Mouse (Mus musculus) G1E (cell line): Measurements from ENCODE around the gene Sec16a. TPM values are rescaled to one million over a fixed set of nuclear protein-coding genes. Genes with fewer than 3 reads are reported as not detected.

Experiments
- ATAC-seq: 2 replicates; pipeline ENCODE4 v1.8.0; 2016; ENCODE audit warnings: mild to moderate bottlenecking; ENCODE audit not compliant: insufficient number of reproducible peaks, poor library complexity, low FRiP score, severe bottlenecking; ENCODE audit errors: extremely low read depth
- DNase-seq: peaks from one replicate; pipeline ENCODE4 v3.0.0; 2012; ENCODE audit warnings: low spot score
- H3K27me3 ChIP-seq: 2 replicates; pipeline ENCODE4 v1.6.1; 2012; ENCODE audit warnings: mild to moderate bottlenecking, low read length, inconsistent platforms; ENCODE audit not compliant: insufficient read depth
- H3K36me3 ChIP-seq: replicated peaks from 2 replicates; pipeline ENCODE3; 2012; ENCODE audit warnings: mild to moderate bottlenecking, inconsistent platforms
- H3K4me1 ChIP-seq: 2 replicates; pipeline ENCODE4 v1.6.1; 2012; ENCODE audit warnings: low read depth, low read length, inconsistent platforms, mixed read lengths; ENCODE audit not compliant: insufficient read depth
- H3K4me3 ChIP-seq: 2 replicates; pipeline ENCODE4 v1.5.1; 2012; ENCODE audit warnings: low read depth, mild to moderate bottlenecking, inconsistent platforms, low read length, moderate library complexity, mixed read lengths
- H3K9me3 ChIP-seq: replicated peaks from 2 replicates; pipeline ENCODE4 v1.6.1; 2012; ENCODE audit warnings: inconsistent platforms
- CTCF ChIP-seq: IDR thresholded peaks from 2 replicates; pipeline ENCODE4 v1.5.1; 2012; ENCODE audit warnings: low read depth, low read length, inconsistent platforms, mixed read lengths
- GATA1 ChIP-seq: IDR thresholded peaks from 2 replicates; pipeline ENCODE4 v1.6.1; 2012; ENCODE audit warnings: borderline replicate concordance, low read length, inconsistent platforms, mixed read lengths
- GATA2 ChIP-seq: IDR thresholded peaks from 2 replicates; pipeline ENCODE4 v1.6.1; 2012; ENCODE audit warnings: low read depth, low read length, inconsistent platforms, borderline replicate concordance
- POLR2AphosphoS5 ChIP-seq: IDR thresholded peaks from 2 replicates; pipeline ENCODE4 v1.6.1; 2012; ENCODE audit warnings: low read depth, low read length, inconsistent platforms; ENCODE audit not compliant: insufficient replicate concordance
- TAL1 ChIP-seq: conservative IDR thresholded peaks from 2 replicates; pipeline ENCODE4 v1.6.1; 2012; ENCODE audit warnings: low read depth, low read length, inconsistent platforms, mixed read lengths
- polyA plus RNA-seq: library from polyadenylated mRNA; stranded (reverse); fragments of >175 nt; gene quantifications from 2 replicates; pipeline ENCODE4 v1.2.3, GENCODE M21; 2012
- total RNA-seq, 2 experiments: library from RNA; stranded (forward) in 1 of 2; stranded (reverse) in 1 of 2; fragments of 200-1000 nt in 1 of 2; fragments of >200 nt in 1 of 2; fragmentation: Nextera tagmentation in 1 of 2; gene quantifications; 2 replicates each; pipeline ENCODE4 v1.2.3; 2014 to 2017

Gene Sec16a
- total and polyA plus RNA-seq, 3 experiments, result 34.4 to 83.5 (median 37.8) TPM

- ATAC-seq (no peak), DNase-seq (no peak)
- H3K4me3 ChIP-seq, result no peak overlapping the region
- TF ChIP-seq GATA1, result no peak
- no peak for TF ChIP-seq POLR2AphosphoS5
- no peak for TF ChIP-seq TAL1
- no peak for TF ChIP-seq CTCF
- TF ChIP-seq GATA2, result no peak
- peaks cover 84% of the 10 kb centered on the region for H3K36me3 ChIP-seq
- H3K9me3 ChIP-seq, result no peaks in the 10 kb centered on the region
- H3K27me3 ChIP-seq, result no peaks in the 10 kb centered on the region
- H3K4me1 ChIP-seq, result peaks cover 39% of the 10 kb centered on the region
These were observed 6.6 kb downstream of the Sec16a start for GRCm38 (mm10) chr2:26438373-26438772.

- H3K27me3 ChIP-seq, result no peaks in the 10 kb centered on the region
- DNase-seq (no peak), ATAC-seq (no peak)
- no peak for TF ChIP-seq GATA2
- TF ChIP-seq CTCF, result no peak
- TF ChIP-seq GATA1, result no peak
- TF ChIP-seq POLR2AphosphoS5, result no peak
- no peak for TF ChIP-seq TAL1
- H3K36me3 ChIP-seq, result peaks cover 94% of the 10 kb centered on the region
- H3K4me3 ChIP-seq, result no peak overlapping the region
- no peaks in the 10 kb centered on the region for H3K9me3 ChIP-seq
- peaks cover 32% of the 10 kb centered on the region for H3K4me1 ChIP-seq
These were observed 7.8 kb downstream of the Sec16a start for GRCm38 (mm10) chr2:26437221-26437620.

- H3K36me3 ChIP-seq, result peaks cover 94% of the 10 kb centered on the region
These were observed 10.0 kb downstream of the Sec16a start for GRCm38 (mm10) chr2:26434791-26435572.

DNA sequence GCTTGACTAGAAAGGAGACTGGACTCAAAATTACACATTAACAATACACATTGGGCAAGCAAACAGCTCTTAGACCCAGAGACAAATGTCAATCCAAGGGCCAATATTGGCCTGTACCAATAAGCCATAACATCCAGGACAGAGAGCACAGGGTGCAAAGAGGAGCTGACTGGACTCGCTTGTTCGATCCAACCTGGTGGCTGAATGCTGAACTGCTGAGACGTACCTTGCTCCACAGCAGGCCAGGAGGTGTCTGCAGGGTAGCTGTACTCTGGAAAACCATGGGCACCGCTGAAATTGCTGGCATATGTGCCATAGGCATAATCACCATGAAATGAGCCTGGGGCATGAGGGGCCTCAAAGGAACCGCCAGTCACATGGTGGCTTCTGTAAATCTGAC is 15.2 kb downstream of the Sec16a start:
- Histone ChIP-seq H3K27me3 (no peaks in the 10 kb centered on the region), H3K4me3 (no peak overlapping the region), H3K4me1 (no peaks in the 10 kb centered on the region), H3K9me3 (no peaks in the 10 kb centered on the region), H3K36me3 (peaks cover 97% of the 10 kb centered on the region)
- DNase-seq (no peak), ATAC-seq (no peak)
- no peak for TF ChIP-seq CTCF
- no peak for TF ChIP-seq GATA1
- TF ChIP-seq GATA2, result no peak
- no peak for TF ChIP-seq TAL1
- TF ChIP-seq POLR2AphosphoS5, result no peak

More at GRCm38 (mm10) chr2:26434791-26435572, 10.0 kb downstream of the Sec16a start:
- no peak overlapping the region for H3K4me3 ChIP-seq
- no peaks in the 10 kb centered on the region for H3K9me3 ChIP-seq
- ATAC-seq (no peak), DNase-seq (no peak)
- peaks cover 27% of the 10 kb centered on the region for H3K4me1 ChIP-seq
- TF ChIP-seq TAL1 (no peak), GATA1 (no peak), GATA2 (no peak), CTCF (no peak), POLR2AphosphoS5 (no peak)
- H3K27me3 ChIP-seq, result no peaks in the 10 kb centered on the region

- H3K36me3 ChIP-seq, result peaks cover 98% of the 10 kb centered on the region
- no peaks in the 10 kb centered on the region for H3K9me3 ChIP-seq
- H3K4me3 ChIP-seq, result no peak overlapping the region
- ATAC-seq, result no peak
- TF ChIP-seq TAL1 (no peak), CTCF (no peak), POLR2AphosphoS5 (no peak), GATA1 (no peak), GATA2 (no peak)
- no peaks in the 10 kb centered on the region for H3K27me3 ChIP-seq
- no peak for DNase-seq
- no peaks in the 10 kb centered on the region for H3K4me1 ChIP-seq
These were observed 20.5 kb downstream of the Sec16a start for GRCm38 (mm10) chr2:26424541-26424940.

GRCm38 (mm10) chr2:26423086-26423485 is 21.9 kb downstream of the Sec16a start:
- no peaks in the 10 kb centered on the region for H3K27me3 ChIP-seq
- TF ChIP-seq GATA2 (no peak), GATA1 (no peak), TAL1 (no peak), CTCF (no peak), POLR2AphosphoS5 (no peak)
- H3K36me3 ChIP-seq, result peaks cover 98% of the 10 kb centered on the region

More at GRCm38 (mm10) chr2:26423086-26423485, 21.9 kb downstream of the Sec16a start:
- Histone ChIP-seq H3K9me3 (no peaks in the 10 kb centered on the region), H3K4me1 (no peaks in the 10 kb centered on the region), H3K4me3 (no peak overlapping the region)
- no peak for ATAC-seq
- DNase-seq, result no peak
